Mouse (Mus musculus): Measurements from ENCODE around the gene Grk2.

GRCm38 (mm10) chr19:4265956-4266355 lies 40.1 kb downstream of the Grk2 start:
- TF ChIP-seq GATA1 (IDR thresholded peaks at IDR 0.05; ENCODE audit: borderline replicate concordance, low read length) (no peak), FLI1 (IDR thresholded peaks at IDR 0.05; ENCODE audit: low read length) (no peak)

Measured in megakaryocyte, embryonic 14.5 days (primary cell).